Mouse (Mus musculus) adrenal gland, postnatal 4 days (tissue): Measurements from ENCODE around the gene 9330182L06Rik. TPM values are rescaled to one million over a fixed set of nuclear protein-coding genes. Genes with fewer than 3 reads are reported as not detected.

Experiments used
- DNase-seq, 2 experiments: peaks; one replicate each; pipeline ENCODE4 v3.0.0; 2021 to 2022; ENCODE audit warnings: low spot score in 2 of 2, mixed read lengths in 2 of 2
- long read RNA-seq, 2 experiments: library from polyadenylated mRNA; stranded (forward); transcript quantifications; one replicate each; pipeline ENCODE4 v2.0.0; 2021
- total RNA-seq, 2 experiments: library from RNA; stranded (reverse); gene quantifications; 2 replicates each; pipeline ENCODE4 v1.2.3; 2021

Gene 9330182L06Rik
- 10 to 100 TPM; 19.2 to 20.5 TPM for total RNA-seq
- long read RNA-seq, experiment 1, full-length matches to known transcripts, result 4 of 4 reads
- long read RNA-seq, experiment 1, partial matches to known transcripts, result 0 of 4 reads
- long read RNA-seq, experiment 1, other reads (novel, unspliced or antisense), result 0 of 4 reads
- long read RNA-seq, experiment 2, full-length matches to known transcripts, result 15 of 19 reads
- long read RNA-seq, experiment 2, partial matches to known transcripts, result 3 of 19 reads
- long read RNA-seq, experiment 2, other reads (novel, unspliced or antisense), result 1 of 19 reads

DNA sequence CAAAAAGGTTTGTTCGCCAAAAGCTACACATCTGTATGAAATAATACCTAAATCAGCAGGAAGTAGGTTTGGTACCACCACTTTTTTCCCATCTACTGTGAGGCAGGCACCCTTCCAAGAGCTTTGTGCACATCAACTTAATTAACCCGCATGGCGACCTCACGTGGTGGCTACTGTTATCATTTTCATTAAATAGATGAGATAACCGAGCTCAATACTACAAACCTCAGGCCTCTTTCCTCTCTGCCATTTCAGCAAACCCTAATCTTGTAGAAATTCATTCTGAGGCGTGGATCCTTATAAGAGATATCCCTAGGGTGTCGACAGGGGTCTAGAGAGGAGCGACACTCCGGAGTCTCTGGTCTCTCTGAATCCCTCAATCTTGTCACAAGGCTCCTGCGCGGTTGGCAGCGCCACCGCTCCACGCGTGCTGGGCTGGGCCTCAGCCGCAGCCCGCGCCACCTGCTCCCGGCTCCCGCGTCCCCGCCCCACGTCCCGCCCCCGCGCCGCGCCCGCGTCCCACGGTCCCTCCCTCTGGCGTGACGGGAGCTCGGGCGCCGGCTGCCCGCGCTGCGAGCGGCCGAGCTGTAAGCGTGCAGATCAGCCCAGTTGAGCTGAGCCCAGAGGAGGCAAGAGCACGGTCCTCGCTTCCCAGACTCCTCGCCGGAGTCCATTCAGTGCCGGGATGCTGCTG, at the start of gene 9330182L06Rik:
Gene 9330182L06Rik (plus strand): TSS at position 533 of the 694 bp plus-strand sequence.
- peak; percentile 6 to 16 for DNase-seq

- no peak for DNase-seq
These were observed 38.4 kb upstream of the 9330182L06Rik start for GRCm38 (mm10) chr5:9227456-9228008.

- no peak for DNase-seq
These were observed 1.6 kb upstream of the 9330182L06Rik start for GRCm38 (mm10) chr5:9264361-9264760.

DNA sequence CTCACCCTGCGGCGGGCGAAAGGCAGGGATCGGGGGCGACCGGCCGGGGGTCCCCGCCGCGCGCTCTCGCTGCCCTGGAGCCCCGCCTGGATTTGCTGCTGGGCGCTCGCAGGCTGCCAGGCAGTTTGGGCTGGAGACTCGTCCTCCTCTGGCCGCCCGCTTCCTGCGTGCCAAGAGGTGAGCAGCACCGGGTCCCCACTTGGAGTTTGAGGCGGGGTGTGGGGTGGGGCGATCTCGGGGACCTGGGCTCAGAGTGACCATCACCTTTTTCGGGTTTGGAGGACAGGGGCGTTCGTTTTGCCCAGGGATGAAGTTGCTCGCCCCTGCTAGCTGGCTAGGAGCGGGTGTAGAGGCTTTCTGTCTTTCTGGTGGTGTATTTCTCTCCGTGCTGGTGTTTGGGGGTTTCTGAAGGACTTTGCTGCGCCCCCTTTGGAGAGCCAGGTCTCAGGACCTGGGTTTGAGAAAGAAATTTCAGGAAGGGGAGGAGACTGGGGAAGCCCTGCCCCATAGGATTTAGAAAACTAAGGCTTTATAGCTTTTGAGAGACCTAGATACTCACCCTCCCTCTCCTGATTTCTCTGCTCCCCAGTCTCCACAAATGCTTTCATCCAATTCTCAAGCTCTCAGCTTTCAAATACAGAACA, 484 bp downstream of the 9330182L06Rik start:
- DNase-seq, result no peak

- no peak for DNase-seq
These were observed 3.7 kb downstream of the 9330182L06Rik start for GRCm38 (mm10) chr5:9269666-9270065.

- no peak for DNase-seq
These were observed 7.1 kb downstream of the 9330182L06Rik start for GRCm38 (mm10) chr5:9272976-9273375.

- DNase-seq, result no peak
These were observed 30.0 kb downstream of the 9330182L06Rik start for GRCm38 (mm10) chr5:9295777-9296549.

- no peak for DNase-seq
These were observed 30.6 kb downstream of the 9330182L06Rik start for GRCm38 (mm10) chr5:9296550-9296928.

GRCm38 (mm10) chr5:9326863-9327262, 60.9 kb downstream of the 9330182L06Rik start:
- DNase-seq, result no peak

- DNase-seq, result no peak
These were observed 61.6 kb downstream of the 9330182L06Rik start for GRCm38 (mm10) chr5:9327528-9327927.

- no peak for DNase-seq
These were observed 73.0 kb downstream of the 9330182L06Rik start for GRCm38 (mm10) chr5:9338756-9339510.

- no peak for DNase-seq
These were observed 73.7 kb downstream of the 9330182L06Rik start for GRCm38 (mm10) chr5:9339511-9340173.

DNA sequence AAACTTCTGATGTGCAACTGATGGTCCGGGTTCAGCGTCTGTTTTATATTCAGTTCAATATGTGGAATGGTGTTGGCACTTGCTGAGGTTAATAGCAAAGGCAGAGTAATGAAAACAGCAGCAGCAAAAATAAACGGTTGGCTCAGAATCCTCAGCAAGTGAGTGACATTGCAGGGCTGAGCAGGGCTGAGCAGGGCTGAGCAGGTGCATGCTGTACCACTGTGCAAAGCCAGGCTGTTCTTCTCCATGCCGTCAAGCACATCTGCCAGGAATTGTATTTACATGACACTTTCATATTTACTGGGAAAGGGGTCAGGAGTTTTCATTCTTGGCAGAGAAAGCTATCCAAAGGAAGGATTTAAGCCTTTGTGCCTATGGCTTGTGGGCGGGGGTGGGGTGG, 78.7 kb downstream of the 9330182L06Rik start:
- DNase-seq, result no peak

GRCm38 (mm10) chr5:9345038-9345617, 79.2 kb downstream of the 9330182L06Rik start:
- DNase-seq, result no peak

GRCm38 (mm10) chr5:9345625-9346024, 79.7 kb downstream of the 9330182L06Rik start:
- DNase-seq, result no peak

- no peak for DNase-seq
These were observed 80.6 kb downstream of the 9330182L06Rik start for GRCm38 (mm10) chr5:9346510-9346909.

DNA sequence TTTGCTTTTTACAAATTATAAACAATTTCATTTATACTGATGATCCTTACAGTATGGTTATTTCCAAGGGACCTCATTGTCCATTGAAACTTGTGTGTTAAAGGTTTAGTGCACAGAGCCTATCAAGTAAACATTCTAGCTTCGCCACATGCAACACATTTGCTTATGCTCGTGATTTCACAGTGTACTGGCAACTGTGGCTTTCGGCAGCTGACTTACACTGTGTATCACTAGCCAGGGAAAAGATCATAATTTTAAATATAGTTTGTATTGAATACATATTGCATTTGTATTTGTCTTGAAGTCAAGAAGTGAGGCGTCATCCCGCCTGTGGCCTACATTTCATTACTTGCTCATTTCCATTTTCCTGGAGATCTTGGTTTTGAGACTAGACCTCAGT, 86.2 kb downstream of the 9330182L06Rik start:
- no peak for DNase-seq

DNA sequence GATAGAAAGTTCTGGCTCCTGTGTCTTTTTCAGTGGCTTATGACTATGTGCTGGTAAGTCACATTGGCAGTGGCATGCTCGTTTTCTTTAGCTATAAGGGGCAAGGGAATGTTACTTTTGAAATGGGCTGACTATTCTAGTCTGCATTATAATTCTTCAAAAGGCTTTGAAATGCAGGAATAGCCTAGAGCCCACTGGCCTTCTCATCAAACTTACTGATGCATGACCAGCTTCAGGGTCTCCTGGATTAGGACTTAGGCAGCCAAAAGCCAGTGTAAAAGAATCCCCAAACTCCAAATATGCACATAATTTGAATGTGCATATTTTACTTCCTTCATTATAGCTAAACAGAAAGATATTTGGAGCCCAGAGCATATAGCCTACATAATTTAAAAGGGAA, 86.7 kb downstream of the 9330182L06Rik start:
- DNase-seq, result no peak

DNA sequence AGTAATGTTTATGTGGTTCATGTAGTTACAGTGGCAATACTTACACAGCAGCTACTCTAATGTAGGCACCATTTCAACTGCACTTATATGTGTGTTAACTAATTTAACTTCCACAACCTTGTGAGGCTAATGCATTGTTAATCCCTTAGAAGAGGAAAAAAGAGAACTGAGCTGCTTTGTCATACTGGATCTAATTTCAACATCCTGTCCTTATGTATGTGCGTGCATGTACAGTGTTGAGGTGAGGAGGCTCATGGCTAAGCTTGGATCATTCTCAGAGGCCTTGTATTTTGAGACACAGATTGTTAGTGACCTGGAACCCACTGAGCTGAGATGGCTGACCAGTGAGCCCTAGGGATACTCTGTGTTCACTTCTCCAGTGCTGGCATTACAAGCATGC, 88.3 kb downstream of the 9330182L06Rik start:
- DNase-seq, result no peak
